Mouse (Mus musculus) cerebellum, postnatal 36 days (tissue): ENCODE results near the gene Myoz1.
"Not testable (repeated sequence)": the region's sequence is repeated elsewhere in the genome, so short reads cannot be mapped to it uniquely, and the experiment has no call there.

Source experiments
- DNase-seq, 2 experiments: peaks; one replicate each; pipeline ENCODE4 v3.0.0; 2021 to 2022; ENCODE audit warnings: mixed read lengths in 2 of 2

The Myoz1 gene

DNA sequence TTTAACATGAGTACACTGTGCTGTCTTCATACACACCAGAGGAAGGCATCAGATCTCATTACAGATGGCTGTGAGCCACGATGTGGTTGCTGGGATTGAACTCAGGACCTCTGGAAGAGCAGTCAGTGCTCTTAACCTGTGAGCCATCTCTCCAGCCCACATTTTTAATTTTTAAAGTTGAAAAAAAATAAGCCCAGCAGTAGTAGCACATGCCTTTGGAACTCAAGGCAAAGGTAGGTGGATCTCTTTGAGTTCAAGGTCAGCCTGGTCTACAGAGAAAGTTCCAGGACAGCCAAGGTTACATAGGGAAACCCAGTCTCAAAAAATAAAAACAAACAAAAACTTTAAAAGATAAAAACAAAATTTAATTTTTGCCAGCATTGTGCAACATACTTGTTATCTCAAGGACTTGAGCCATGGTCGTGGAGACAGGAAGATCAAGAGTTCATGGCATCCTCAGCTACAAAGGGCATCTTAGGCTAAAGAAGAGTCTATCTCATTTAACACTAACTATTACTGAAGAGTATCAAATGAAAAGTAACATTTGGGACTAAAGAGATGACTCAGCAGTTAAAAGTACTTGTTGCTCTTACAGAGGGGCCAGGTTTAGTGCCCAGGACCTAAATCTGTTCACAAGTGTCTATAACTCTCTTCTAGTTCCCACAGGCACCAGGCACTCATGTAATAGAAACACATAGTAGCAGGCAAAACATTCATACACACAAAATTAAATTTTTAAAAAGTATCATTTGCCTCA is 18.3 kb downstream of the Myoz1 start:
- DNase-seq, result no peak

- DNase-seq, result not testable (repeated sequence)
Observed at GRCm38 (mm10) chr14:20636968-20637367, 19.4 kb downstream of the Myoz1 start.

GRCm38 (mm10) chr14:20635546-20635945 is 20.8 kb downstream of the Myoz1 start:
- DNase-seq, result no peak

DNA sequence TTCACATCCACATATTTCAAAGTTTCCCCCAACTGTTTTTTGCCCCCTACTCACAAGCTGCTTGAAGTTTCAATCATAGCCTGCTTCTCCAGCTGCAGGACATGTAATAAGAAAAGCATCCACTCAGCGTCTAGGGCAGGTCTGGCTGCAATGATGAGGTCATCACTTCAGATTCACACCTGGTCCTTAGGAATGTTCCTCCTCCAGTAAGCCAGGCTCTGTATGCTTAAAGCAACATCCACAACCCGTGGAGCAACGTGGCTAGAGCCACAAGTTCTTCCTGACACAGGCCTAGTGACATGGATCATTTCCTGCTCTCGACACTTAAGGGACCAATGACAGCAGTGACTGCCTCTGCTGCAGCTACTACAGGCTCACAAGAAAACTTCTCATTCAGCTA is 25.1 kb downstream of the Myoz1 start:
- DNase-seq, result no peak

DNA sequence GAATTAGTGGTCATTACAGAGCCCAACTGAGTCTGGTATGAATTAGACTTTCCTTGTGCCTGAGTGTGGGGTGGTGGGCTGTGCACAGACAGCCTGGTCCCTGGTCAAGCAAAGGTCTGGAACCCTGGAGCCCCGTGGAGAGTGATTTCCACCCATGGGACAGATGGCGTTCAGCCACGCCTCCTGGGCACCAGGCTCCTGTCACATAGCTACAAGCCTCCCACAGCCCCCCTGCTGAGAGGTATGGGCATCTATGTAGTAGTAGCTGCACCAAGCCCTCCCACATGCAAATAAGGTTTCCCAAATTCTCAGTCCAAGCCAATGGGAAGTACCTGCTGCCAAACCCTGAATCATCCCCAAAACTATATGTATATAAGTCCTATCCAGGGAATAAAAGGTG is 29.4 kb downstream of the Myoz1 start:
- DNase-seq, result peak; percentile 29 to 44

GRCm38 (mm10) chr14:20626447-20626846 is 29.9 kb downstream of the Myoz1 start:
- no peak for DNase-seq

GRCm38 (mm10) chr14:20622907-20623306 is 33.4 kb downstream of the Myoz1 start:
- no peak for DNase-seq

GRCm38 (mm10) chr14:20622412-20622811 is 33.9 kb downstream of the Myoz1 start:
- no peak for DNase-seq

- no peak for DNase-seq
Observed at GRCm38 (mm10) chr14:20621903-20622302, 34.4 kb downstream of the Myoz1 start.

DNA sequence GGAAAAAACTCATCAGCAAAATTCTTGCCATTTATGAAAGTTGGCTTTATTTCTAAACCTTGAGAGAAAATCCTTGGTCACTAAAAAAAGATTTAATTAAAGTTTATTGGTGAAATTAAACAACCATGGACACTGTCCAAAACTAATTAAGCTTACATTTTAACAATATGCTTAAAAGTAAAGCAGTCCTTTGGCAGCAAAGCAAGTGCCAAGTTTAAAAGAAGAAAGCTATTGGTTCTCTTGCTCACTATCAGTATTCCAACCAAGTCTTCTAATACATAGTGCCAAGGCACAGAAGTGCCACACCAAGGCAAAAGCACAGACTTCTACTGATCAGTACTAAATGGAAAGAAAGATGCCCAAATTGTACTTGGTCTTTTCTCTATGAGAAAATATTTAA is 37.2 kb downstream of the Myoz1 start:
- DNase-seq, result no peak

DNA sequence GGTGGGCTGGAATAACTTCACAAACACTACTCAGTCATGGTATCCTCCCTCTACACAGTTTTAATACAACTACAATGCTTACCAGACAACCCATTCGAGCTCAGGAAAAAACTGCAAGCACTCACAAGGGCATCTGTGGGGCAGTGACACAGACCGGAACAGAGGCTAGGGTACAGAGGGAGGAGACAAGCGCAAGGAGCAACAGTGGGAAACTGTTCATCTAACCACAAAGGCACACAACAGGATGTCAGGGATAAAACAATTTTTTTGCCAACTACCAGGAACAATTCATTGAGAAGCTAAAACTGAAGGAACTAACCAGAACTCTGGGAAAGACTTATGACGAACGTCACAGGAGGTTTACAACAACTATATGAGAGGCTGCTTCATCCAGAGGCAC is 38.1 kb downstream of the Myoz1 start:
- no peak for DNase-seq

DNA sequence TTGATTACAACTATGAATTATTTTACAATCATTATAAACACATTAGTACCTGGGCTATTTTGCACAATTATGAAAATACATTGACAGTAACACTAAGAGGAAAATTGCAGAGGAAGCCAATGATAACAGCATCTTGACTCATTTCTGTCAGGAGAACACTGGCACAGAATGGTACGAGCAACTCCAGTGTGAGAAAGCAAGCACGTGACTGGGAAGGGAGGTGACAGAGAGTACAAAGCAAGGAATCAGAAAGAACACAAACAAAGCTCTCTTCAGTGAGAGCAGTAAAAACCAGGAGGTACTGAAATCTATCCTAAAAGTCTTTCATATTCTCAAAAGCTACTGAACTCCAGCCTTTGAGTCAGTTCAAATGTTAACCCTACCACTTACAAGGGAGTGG is 39.9 kb downstream of the Myoz1 start:
- no peak for DNase-seq

DNA sequence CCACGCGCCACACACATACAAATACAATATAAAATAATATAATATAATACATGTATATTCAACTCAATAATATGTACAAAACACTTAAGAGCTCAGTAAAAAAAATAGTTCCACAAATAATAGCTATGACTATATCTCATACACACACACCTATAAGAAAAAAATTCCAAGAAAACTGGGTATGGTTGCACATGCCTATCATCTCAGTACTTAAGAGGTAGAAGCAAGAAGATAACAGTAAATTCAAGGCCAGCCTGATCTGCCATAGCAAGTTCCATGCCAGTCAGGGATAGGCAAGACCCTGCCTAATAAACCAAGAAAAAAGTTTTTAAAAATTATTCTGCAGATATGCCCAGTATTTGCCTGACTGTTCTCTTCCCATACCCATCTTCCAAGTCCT is 41.3 kb downstream of the Myoz1 start:
- DNase-seq, result no peak

- DNase-seq, result no peak
Observed at GRCm38 (mm10) chr14:20612820-20613219, 43.5 kb downstream of the Myoz1 start.

- no peak for DNase-seq
Observed at GRCm38 (mm10) chr14:20610146-20610545, 46.2 kb downstream of the Myoz1 start.

GRCm38 (mm10) chr14:20609519-20609918 is 46.8 kb downstream of the Myoz1 start:
- no peak for DNase-seq

- DNase-seq, result no peak
Observed at GRCm38 (mm10) chr14:20607396-20608126, 48.8 kb downstream of the Myoz1 start.

- no peak for DNase-seq
Observed at GRCm38 (mm10) chr14:20601287-20601686, 55.1 kb downstream of the Myoz1 start.

GRCm38 (mm10) chr14:20600203-20600602 is 56.1 kb downstream of the Myoz1 start:
- no peak for DNase-seq

DNA sequence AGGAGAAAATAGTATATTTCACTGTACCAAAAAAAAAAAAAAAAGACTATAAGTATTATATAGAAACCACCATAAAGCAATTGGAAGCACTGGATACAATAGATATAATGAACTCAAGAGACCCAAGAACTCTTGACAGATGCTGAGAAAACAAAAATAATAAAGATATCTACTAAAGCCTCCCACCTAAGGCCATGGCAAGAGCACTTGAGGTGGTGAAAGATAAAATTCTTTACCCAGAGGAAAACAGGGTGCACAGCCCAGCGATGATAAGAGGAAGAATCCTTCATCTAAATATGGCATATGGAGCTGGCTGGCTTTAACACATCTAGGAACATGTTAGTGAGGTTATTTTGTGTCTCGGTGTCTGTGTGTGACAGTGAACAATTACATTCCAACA is 56.8 kb downstream of the Myoz1 start:
- no peak for DNase-seq
